10 mouse cellular contexts compared by ENCODE assay signal in the genomic region with DNA sequence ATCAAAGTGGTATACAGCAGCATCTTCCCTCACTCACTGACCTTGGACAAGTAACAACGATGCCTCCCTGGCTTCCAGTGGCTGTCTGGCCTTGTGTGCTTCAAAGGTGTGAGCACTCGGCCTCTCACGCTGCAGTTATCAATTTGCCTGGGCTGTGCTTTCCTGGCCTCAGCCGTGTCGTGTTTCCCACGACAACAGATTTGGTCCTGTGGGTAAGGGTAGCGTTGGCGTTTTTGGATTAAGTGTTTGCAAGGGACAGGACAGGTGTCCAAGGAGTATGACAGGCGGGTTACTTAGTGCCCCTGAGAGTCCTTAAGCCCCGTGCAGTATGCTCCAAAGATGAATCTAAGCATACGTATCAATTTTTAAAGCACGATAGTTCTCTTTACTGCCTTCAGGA. TPM values are rescaled to one million over a fixed set of nuclear protein-coding genes. Genes with fewer than 3 reads are reported as not detected.
DNase-seq lines count a peak whose midpoint lies in the region; ATAC-seq and TF ChIP-seq lines count a peak whose summit lies in the region.
"Had no signal": no experiment of that assay in that cellular context is flagged by ENCODE, and none has a peak within 500 bp of the region (broad histone marks: within the 10 kb centered on the region; RNA-seq: fewer than 3 reads in every experiment).

No protein-coding gene starts in this region.

- peaks cover 38% of the 10 kb centered on the region for H3K27me3 ChIP-seq in kidney, postnatal 0 days (ENCODE audit: insufficient read depth, low read length)
- peaks cover 69% of the 10 kb centered on the region for H3K27me3 ChIP-seq in forebrain, embryonic 13.5 days
- peaks cover 52% of the 10 kb centered on the region for H3K27me3 ChIP-seq in limb, embryonic 11.5 days (ENCODE audit: control insufficient read depth, insufficient read depth, low read length)
- peaks cover 70% of the 10 kb centered on the region for H3K27me3 ChIP-seq in neural tube, embryonic 13.5 days

- H3K4me1 ChIP-seq in kidney, postnatal 0 days (replicated peaks; ENCODE audit: insufficient read depth, low read length), result 0 out of 2 replicates have a peak, but pooled peaks cover 10% of the 10 kb centered on the region
- peaks cover 29% of the 10 kb centered on the region for H3K4me1 ChIP-seq in forebrain, embryonic 13.5 days
- H3K4me1 ChIP-seq in limb, embryonic 11.5 days (ENCODE audit: control insufficient read depth, insufficient read depth, low read length), result peaks cover 21% of the 10 kb centered on the region
- peaks cover 38% of the 10 kb centered on the region for H3K4me1 ChIP-seq in neural tube, embryonic 13.5 days (replicated peaks)

- H3K4me3 ChIP-seq in kidney, postnatal 0 days (replicated peaks; ENCODE audit: low read depth, low read length), result peak overlapping the region; percentile 61
- peak overlapping the region; percentile 44 for H3K4me3 ChIP-seq in forebrain, embryonic 13.5 days
- H3K4me3 ChIP-seq in limb, embryonic 11.5 days (ENCODE audit: low read depth, low read length), result peak overlapping the region; percentile 49
- H3K4me3 ChIP-seq in neural tube, embryonic 13.5 days, result peak overlapping the region; percentile 45; the same call in 1 of the 2 replicates

- no peak for TF ChIP-seq CTCF in kidney, postnatal 0 days (IDR thresholded peaks at IDR 0.05; ENCODE audit: low read depth)

- no peaks in the 10 kb centered on the region for H3K36me3 ChIP-seq in kidney, postnatal 0 days (ENCODE audit: insufficient read depth, low read length)
- no peaks in the 10 kb centered on the region for H3K36me3 ChIP-seq in forebrain, embryonic 13.5 days (ENCODE audit: poor library complexity, severe bottlenecking)
- H3K36me3 ChIP-seq in limb, embryonic 11.5 days (ENCODE audit: control insufficient read depth, insufficient read depth, low read length), result no peaks in the 10 kb centered on the region
- no peaks in the 10 kb centered on the region for H3K36me3 ChIP-seq in neural tube, embryonic 13.5 days

- H3K9me3 ChIP-seq in kidney, postnatal 0 days (replicated peaks; ENCODE audit: low read length), result no peaks in the 10 kb centered on the region
- H3K9me3 ChIP-seq in forebrain, embryonic 13.5 days (replicated peaks), result no peaks in the 10 kb centered on the region
- no peaks in the 10 kb centered on the region for H3K9me3 ChIP-seq in limb, embryonic 11.5 days (ENCODE audit: control insufficient read depth, low read length)
- no peaks in the 10 kb centered on the region for H3K9me3 ChIP-seq in neural tube, embryonic 13.5 days

- no peak overlapping the region for H3K27ac ChIP-seq in kidney, postnatal 0 days
- H3K27ac ChIP-seq in forebrain, embryonic 13.5 days, result no peak overlapping the region
- no peak overlapping the region for H3K27ac ChIP-seq in limb, embryonic 11.5 days (replicated peaks; ENCODE audit: low read depth, low read length)
- H3K27ac ChIP-seq in neural tube, embryonic 13.5 days (replicated peaks), result no peak overlapping the region

- 26% methylated on average over 12 of the region's 12 CpGs for WGBS in kidney, postnatal 0 days
- 27% methylated on average over 12 of the region's 12 CpGs for WGBS in forebrain, embryonic 13.5 days
- WGBS in limb, embryonic 11.5 days, result 26% methylated on average over 12 of the region's 12 CpGs
- WGBS in neural tube, embryonic 13.5 days, result 30% methylated on average over 12 of the region's 12 CpGs

- no peak overlapping the region for H3K9ac ChIP-seq in kidney, postnatal 0 days (ENCODE audit: low read depth, low read length)
- no peak overlapping the region for H3K9ac ChIP-seq in forebrain, embryonic 13.5 days
- no peak overlapping the region for H3K9ac ChIP-seq in limb, embryonic 11.5 days (ENCODE audit: low read length)
- no peak overlapping the region for H3K9ac ChIP-seq in neural tube, embryonic 13.5 days

- DNase-seq in kidney, postnatal 0 days (ENCODE audit: low spot score), result no peak
- DNase-seq in kidney, adult 11 months, result no peak
- no peak for DNase-seq in limb, embryonic 11.5 days (ENCODE audit: low spot score)
- no peak for DNase-seq in gastrocnemius, postnatal 4 days (ENCODE audit: low spot score in 2 of 2)
- DNase-seq in adrenal gland, adult 18-20 months (ENCODE audit: low spot score in 2 of 2), result no peak

- ATAC-seq in kidney, postnatal 0 days (replicated peaks; ENCODE audit: low FRiP score, low read depth), result no peak
- no peak for ATAC-seq in forebrain, embryonic 13.5 days
- ATAC-seq in limb, embryonic 11.5 days (ENCODE audit: insufficient number of reproducible peaks, low FRiP score, low TSS enrichment, low read depth), result no peak
- ATAC-seq in neural tube, embryonic 13.5 days (ENCODE audit: low read depth), result no peak
- ATAC-seq in inflammation-experienced regulatory T-cells, adult 6 months, result no peak

- peak overlapping the region; percentile 99 for H3K4me2 ChIP-seq in kidney, postnatal 0 days (ENCODE audit: low read length)
- peak overlapping the region; percentile 73; the same call in 1 of the 2 replicates for H3K4me2 ChIP-seq in forebrain, embryonic 13.5 days
- H3K4me2 ChIP-seq in limb, embryonic 11.5 days (ENCODE audit: low read depth, severe bottlenecking), result peak overlapping the region; percentile 97
- peak overlapping the region; percentile 84 for H3K4me2 ChIP-seq in neural tube, embryonic 13.5 days

RNA-seq across cellular contexts. Expression of gene Pitx3, which starts 1.0 kb away (rescaled TPM):
- not detected in 2 replicates for polyA plus RNA-seq in kidney, postnatal 0 days (2015; fragmentation: Nextera tagmentation; extraction: Ambion mirVana)
- polyA plus RNA-seq in forebrain, embryonic 13.5 days (2015; fragmentation: Nextera tagmentation; extraction: Ambion mirVana), result 0.47 TPM in 1 of 2 replicates, not detected in the other
- polyA plus RNA-seq in limb, embryonic 11.5 days (2014; fragmentation: Nextera tagmentation; extraction: Ambion mirVana), result 3.4 and 4.4 TPM in 2 replicates
- polyA plus RNA-seq in neural tube, embryonic 13.5 days (2015; fragmentation: Nextera tagmentation; extraction: Ambion mirVana), result 0.17 and 1.4 TPM in 2 replicates
- polyA plus RNA-seq in inflammation-experienced regulatory T-cells, adult 6 months (2017; shearing (Covaris generic)), result not detected
- 10 to 100 TPM; 32.2 to 36.1 TPM for total RNA-seq in gastrocnemius, postnatal 4 days (2021)
- total RNA-seq in adrenal gland, adult 18-20 months (2021), result not detected
- total RNA-seq: left cerebral cortex, postnatal 36 days had no signal

RNA-seq across cellular contexts. Expression of gene Gbf1, which starts 3.2 kb away (rescaled TPM):
- polyA plus RNA-seq in kidney, postnatal 0 days (2015; fragmentation: Nextera tagmentation; extraction: Ambion mirVana), result 32.9 and 37.3 TPM in 2 replicates
- 54.4 and 62.8 TPM in 2 replicates for polyA plus RNA-seq in forebrain, embryonic 13.5 days (2015; fragmentation: Nextera tagmentation; extraction: Ambion mirVana)
- 35.0 and 37.8 TPM in 2 replicates for polyA plus RNA-seq in limb, embryonic 11.5 days (2014; fragmentation: Nextera tagmentation; extraction: Ambion mirVana)
- polyA plus RNA-seq in neural tube, embryonic 13.5 days (2015; fragmentation: Nextera tagmentation; extraction: Ambion mirVana), result 65.2 and 74.1 TPM in 2 replicates
- 10 to 100 TPM; 25.5 to 35.6 (median 32.6) TPM for polyA plus RNA-seq in inflammation-experienced regulatory T-cells, adult 6 months (2017; shearing (Covaris generic))
- 10 to 100 TPM; 76.4 to 86.9 TPM for total RNA-seq in gastrocnemius, postnatal 4 days (2021)
- 10 to 100 TPM; 67.8 to 82.5 TPM for total RNA-seq in adrenal gland, adult 18-20 months (2021)

RNA-seq across cellular contexts. Expression of gene Elovl3, which starts 17.4 kb away (rescaled TPM):
- 0.07 TPM in 1 of 2 replicates, not detected in the other for polyA plus RNA-seq in kidney, postnatal 0 days (2015; fragmentation: Nextera tagmentation; extraction: Ambion mirVana)
- not detected in 2 replicates for polyA plus RNA-seq in forebrain, embryonic 13.5 days (2015; fragmentation: Nextera tagmentation; extraction: Ambion mirVana)
- 0.23 and 0.30 TPM in 2 replicates for polyA plus RNA-seq in limb, embryonic 11.5 days (2014; fragmentation: Nextera tagmentation; extraction: Ambion mirVana)
- not detected in 2 replicates for polyA plus RNA-seq in neural tube, embryonic 13.5 days (2015; fragmentation: Nextera tagmentation; extraction: Ambion mirVana)
- polyA plus RNA-seq in inflammation-experienced regulatory T-cells, adult 6 months (2017; shearing (Covaris generic)), result not detected
- not detected for total RNA-seq in gastrocnemius, postnatal 4 days (2021)
- 10 to 100 TPM; 84.8 to 94.1 TPM for total RNA-seq in adrenal gland, adult 18-20 months (2021)
- total RNA-seq: gastrocnemius, postnatal 36 days; left cerebral cortex, postnatal 36 days had no signal
